Comparison of ENCODE assay signal across 8 mouse cellular contexts in the genomic region with DNA sequence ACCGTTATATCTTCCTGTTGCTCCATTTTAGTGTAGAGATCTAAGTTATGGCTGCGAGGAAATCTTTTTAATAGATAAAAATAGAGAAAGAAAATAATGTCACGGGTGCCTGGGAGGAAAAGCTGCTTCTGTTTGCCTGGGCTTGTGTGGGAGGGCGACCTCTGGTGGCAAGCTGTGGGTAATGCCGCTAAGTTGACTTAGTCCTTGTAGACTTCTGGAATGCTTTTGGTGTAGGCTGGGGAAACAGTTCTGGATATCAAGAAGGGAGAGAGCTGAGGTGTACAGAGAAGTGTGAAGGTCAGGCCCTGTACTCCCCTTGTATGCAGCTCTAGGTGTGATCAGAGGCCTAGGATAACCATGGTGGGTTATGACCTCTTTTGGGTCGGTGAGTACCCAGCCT.
DNase-seq lines count a peak whose midpoint lies in the region; ATAC-seq lines count a peak whose summit lies in the region.

No protein-coding gene starts in this region.

- no peaks in the 10 kb centered on the region for H3K36me3 ChIP-seq in hindbrain, embryonic 16.5 days (ENCODE audit: control insufficient read depth, insufficient read depth, low read length)

- no peak overlapping the region for H3K27ac ChIP-seq in hindbrain, embryonic 16.5 days (ENCODE audit: low read depth, low read length)

- WGBS in hindbrain, embryonic 16.5 days = 18% methylated on average over 6 of the region's 6 CpGs

- H3K9me3 ChIP-seq in hindbrain, embryonic 16.5 days (ENCODE audit: control insufficient read depth, low read length) = no peaks in the 10 kb centered on the region

- H3K9ac ChIP-seq in hindbrain, embryonic 16.5 days (ENCODE audit: low read depth, low read length) = no peak overlapping the region

- peak; percentile 57 for DNase-seq in R1 (ENCODE audit: low read depth, low spot score)
- peak; percentile 61 for DNase-seq in cerebellum, adult 9-11 months
- DNase-seq in frontal cortex, postnatal 36 days (ENCODE audit: low spot score in 2 of 2) = peak; percentile 87 to 91
- DNase-seq in left cerebral cortex, adult 11 months (ENCODE audit: low spot score) = peak; percentile 78
- DNase-seq in right cerebral cortex, postnatal 14 days = peak; percentile 86
- DNase-seq in urinary bladder, postnatal 25 days (ENCODE audit: low spot score) = peak; percentile 82

- peak overlapping the region; percentile 46 for H3K4me2 ChIP-seq in hindbrain, embryonic 16.5 days (ENCODE audit: low read length)

- peak overlapping the region; percentile 19 for H3K4me3 ChIP-seq in hindbrain, embryonic 16.5 days (ENCODE audit: low read length)

- peaks cover 10% of the 10 kb centered on the region for H3K4me1 ChIP-seq in hindbrain, embryonic 16.5 days (ENCODE audit: control insufficient read depth, insufficient read depth, low read depth, low read length)

- 0 out of 2 replicates have a peak, but pooled peaks cover 4% of the 10 kb centered on the region for H3K27me3 ChIP-seq in hindbrain, embryonic 16.5 days (replicated peaks; ENCODE audit: control insufficient read depth, insufficient read depth, low read length)

- ATAC-seq in hindbrain, embryonic 16.5 days = peak; percentile 27; the same call in 1 of the 2 replicates
- ATAC-seq in megakaryocyte-erythroid progenitor cell, adult 5-6 weeks (replicated peaks; ENCODE audit: low FRiP score, low TSS enrichment, poor library complexity, severe bottlenecking) = peak; percentile 80
